Mouse (Mus musculus): ENCODE data around the gene Smim10l2a. TPM values are rescaled to one million over a fixed set of nuclear protein-coding genes. Genes with fewer than 3 reads are reported as not detected.
A peak's percentile ranks its signal among the peaks of the same experiment; 100 is the strongest.

The Smim10l2a gene
- total and polyA plus RNA-seq, 2 experiments, result 0.09 to 0.12 TPM

DNA sequence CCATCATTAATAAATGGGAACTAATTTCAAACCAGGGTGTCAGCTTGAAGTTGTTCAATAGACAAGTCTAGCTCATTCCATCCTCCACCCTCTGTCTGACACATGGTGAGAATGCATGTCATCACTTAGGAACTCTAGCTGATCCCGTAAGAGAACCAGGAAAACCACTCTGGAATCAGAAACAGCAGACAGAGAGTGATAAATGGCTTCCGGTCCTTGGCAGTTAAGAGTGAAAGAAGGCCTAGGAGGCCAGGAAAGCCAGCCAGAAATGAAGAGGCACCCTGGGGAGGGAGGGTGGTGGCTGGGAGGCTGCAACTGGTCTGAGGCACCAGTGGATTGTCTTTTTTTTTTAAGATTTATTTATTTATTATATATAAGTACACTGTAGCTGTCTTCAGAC, 6.5 kb downstream of the Smim10l2a start:
- no peak for DNase-seq (ENCODE audit: extremely low read depth, low read depth, low spot score)
- no peaks in the 10 kb centered on the region for H3K27me3 ChIP-seq (ENCODE audit: control insufficient read depth, insufficient read depth, low read length)
- no peaks in the 10 kb centered on the region for H3K79me2 ChIP-seq (ENCODE audit: control insufficient read depth, insufficient read depth, low read length)
- H3K27ac ChIP-seq (replicated peaks; ENCODE audit: insufficient read depth, low read depth, low read length), result no peak overlapping the region
- H3K9ac ChIP-seq (ENCODE audit: low read depth, low read length), result no peak overlapping the region
- TF ChIP-seq POLR2A (IDR thresholded peaks at IDR 0.05; ENCODE audit: extremely low read depth, insufficient read depth, low read length), result no peak
- no peak for TF ChIP-seq CTCF (IDR thresholded peaks at IDR 0.05; ENCODE audit: low read depth, low read length)
- H3K4me1 ChIP-seq (ENCODE audit: control insufficient read depth, insufficient read depth, low read length), result no peaks in the 10 kb centered on the region
- no peaks in the 10 kb centered on the region for H3K36me3 ChIP-seq (ENCODE audit: control insufficient read depth, insufficient read depth, low read length)
- 66% methylated on average over 2 of the region's 2 CpGs for WGBS
- H3K4me3 ChIP-seq (ENCODE audit: insufficient read depth, low read depth, low read length), result no peak overlapping the region

DNA sequence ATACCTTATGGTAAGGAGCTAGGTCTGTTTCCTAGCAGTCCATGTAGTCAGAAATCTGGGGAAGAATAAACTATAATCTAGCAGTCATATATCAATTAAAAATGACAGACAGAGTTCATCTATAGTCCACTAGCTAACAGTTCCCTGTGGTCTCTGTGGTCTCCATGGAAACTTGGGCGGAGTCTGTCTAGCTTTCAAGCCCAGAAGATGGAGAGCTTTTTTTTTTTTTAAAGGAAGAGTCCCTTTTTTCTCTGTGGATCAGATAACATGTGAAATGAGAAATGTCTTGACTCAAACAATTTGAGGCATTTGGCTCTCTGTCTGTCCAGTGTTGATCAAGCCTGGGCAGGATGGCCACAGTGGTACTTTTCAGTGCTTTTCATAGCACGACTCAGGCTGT, 9.8 kb downstream of the Smim10l2a start:
- Histone ChIP-seq H3K4me3 (ENCODE audit: insufficient read depth, low read depth, low read length) (no peak overlapping the region), H3K9ac (ENCODE audit: low read depth, low read length) (no peak overlapping the region)

DNA sequence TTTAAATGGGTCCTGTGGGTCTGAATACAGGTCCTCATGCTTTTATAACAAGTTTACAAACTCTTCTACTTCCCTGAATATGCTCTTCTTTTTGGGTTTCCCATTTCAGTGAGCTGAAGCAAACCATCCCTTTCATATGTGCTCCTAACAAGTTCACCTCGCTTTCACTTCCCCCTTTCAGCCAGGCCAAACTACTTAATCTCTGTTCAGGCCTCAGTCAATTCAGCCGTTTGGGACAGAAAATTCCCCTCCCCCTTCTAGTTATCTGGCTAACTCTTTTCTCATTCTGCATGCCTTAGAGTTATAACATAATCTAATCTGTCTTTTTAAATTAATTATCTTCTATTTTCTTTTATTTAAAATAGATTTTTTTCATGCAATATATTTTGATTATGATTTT, 30.3 kb downstream of the Smim10l2a start:
- Histone ChIP-seq H3K27ac (replicated peaks; ENCODE audit: insufficient read depth, low read depth, low read length) (no peak overlapping the region), H3K79me2 (ENCODE audit: control insufficient read depth, insufficient read depth, low read length) (no peaks in the 10 kb centered on the region), H3K27me3 (ENCODE audit: control insufficient read depth, insufficient read depth, low read length) (no peaks in the 10 kb centered on the region), H3K4me3 (ENCODE audit: insufficient read depth, low read depth, low read length) (no peak overlapping the region), H3K36me3 (ENCODE audit: control insufficient read depth, insufficient read depth, low read length) (no peaks in the 10 kb centered on the region), H3K4me1 (ENCODE audit: control insufficient read depth, insufficient read depth, low read length) (no peaks in the 10 kb centered on the region), H3K9ac (ENCODE audit: low read depth, low read length) (no peak overlapping the region)
- WGBS, result 31% methylated on average over 2 of the region's 2 CpGs
- no peak for DNase-seq (ENCODE audit: extremely low read depth, low read depth, low spot score)
- no peak for TF ChIP-seq CTCF (IDR thresholded peaks at IDR 0.05; ENCODE audit: low read depth, low read length)
- TF ChIP-seq POLR2A (IDR thresholded peaks at IDR 0.05; ENCODE audit: extremely low read depth, insufficient read depth, low read length), result no peak

More for the DNA sequence above, 9.8 kb downstream of the Smim10l2a start:
- no peaks in the 10 kb centered on the region for H3K36me3 ChIP-seq (ENCODE audit: control insufficient read depth, insufficient read depth, low read length)
- H3K4me1 ChIP-seq (ENCODE audit: control insufficient read depth, insufficient read depth, low read length), result no peaks in the 10 kb centered on the region
- no peak overlapping the region for H3K27ac ChIP-seq (replicated peaks; ENCODE audit: insufficient read depth, low read depth, low read length)
- H3K27me3 ChIP-seq (ENCODE audit: control insufficient read depth, insufficient read depth, low read length), result no peaks in the 10 kb centered on the region
- 91% methylated on average over 2 of the region's 2 CpGs for WGBS
- no peaks in the 10 kb centered on the region for H3K79me2 ChIP-seq (ENCODE audit: control insufficient read depth, insufficient read depth, low read length)
- TF ChIP-seq POLR2A (IDR thresholded peaks at IDR 0.05; ENCODE audit: extremely low read depth, insufficient read depth, low read length) (no peak), CTCF (IDR thresholded peaks at IDR 0.05; ENCODE audit: low read depth, low read length) (no peak)
- DNase-seq (ENCODE audit: extremely low read depth, low read depth, low spot score), result no peak

DNA sequence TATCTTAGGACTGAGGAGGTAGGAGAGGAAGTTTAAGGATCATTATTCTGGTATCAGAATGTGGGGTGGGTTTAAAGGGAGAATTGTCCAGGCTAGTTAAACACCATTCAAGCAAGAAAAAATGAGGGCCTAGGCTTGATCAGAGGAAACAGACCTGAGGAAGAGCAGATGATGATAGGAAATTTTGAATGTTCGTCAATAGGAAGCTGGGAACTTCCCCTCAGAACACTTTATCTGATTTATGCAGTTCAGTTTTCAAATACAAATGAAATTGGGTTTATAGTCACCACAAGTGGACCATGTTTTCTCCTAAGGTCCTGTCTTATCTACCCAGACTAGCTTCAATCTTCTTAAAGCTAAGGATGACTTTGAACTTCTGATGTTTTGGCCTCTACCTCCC, 31.1 kb downstream of the Smim10l2a start:
- H3K79me2 ChIP-seq (ENCODE audit: control insufficient read depth, insufficient read depth, low read length), result no peaks in the 10 kb centered on the region
- WGBS, result 50% methylated on average over 1 of the region's 1 CpGs
- TF ChIP-seq POLR2A (IDR thresholded peaks at IDR 0.05; ENCODE audit: extremely low read depth, insufficient read depth, low read length), result no peak
- TF ChIP-seq CTCF (IDR thresholded peaks at IDR 0.05; ENCODE audit: low read depth, low read length), result no peak

DNA sequence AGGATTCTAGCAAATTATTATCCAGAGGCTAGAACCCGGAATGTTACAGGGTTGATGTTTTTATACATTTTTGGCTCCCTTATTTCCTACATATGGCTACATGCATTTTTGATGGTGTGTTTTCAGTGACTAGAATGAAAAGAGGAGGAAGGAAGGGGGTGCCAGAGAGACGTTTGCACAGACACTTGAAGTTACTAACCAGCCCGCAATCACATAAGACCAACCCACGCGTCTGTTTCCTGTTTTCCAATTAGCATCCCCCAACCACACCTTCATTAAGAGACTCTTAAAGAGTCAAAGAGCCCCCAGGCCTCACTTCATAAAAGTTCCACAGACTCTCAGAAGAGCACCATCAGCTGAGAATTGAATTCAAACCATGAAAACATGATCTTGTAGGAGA, 31.7 kb downstream of the Smim10l2a start:
- Histone ChIP-seq H3K9ac (ENCODE audit: low read depth, low read length) (no peak overlapping the region), H3K27ac (replicated peaks; ENCODE audit: insufficient read depth, low read depth, low read length) (no peak overlapping the region), H3K4me1 (ENCODE audit: control insufficient read depth, insufficient read depth, low read length) (no peaks in the 10 kb centered on the region), H3K36me3 (ENCODE audit: control insufficient read depth, insufficient read depth, low read length) (no peaks in the 10 kb centered on the region), H3K79me2 (ENCODE audit: control insufficient read depth, insufficient read depth, low read length) (no peaks in the 10 kb centered on the region), H3K4me3 (ENCODE audit: insufficient read depth, low read depth, low read length) (no peak overlapping the region), H3K27me3 (ENCODE audit: control insufficient read depth, insufficient read depth, low read length) (no peaks in the 10 kb centered on the region)
- DNase-seq (ENCODE audit: extremely low read depth, low read depth, low spot score), result no peak
- TF ChIP-seq CTCF (IDR thresholded peaks at IDR 0.05; ENCODE audit: low read depth, low read length) (no peak), POLR2A (IDR thresholded peaks at IDR 0.05; ENCODE audit: extremely low read depth, insufficient read depth, low read length) (no peak)
- WGBS, result 68% methylated on average over 5 of the region's 5 CpGs

More for the DNA sequence above, 31.1 kb downstream of the Smim10l2a start:
- Histone ChIP-seq H3K27me3 (ENCODE audit: control insufficient read depth, insufficient read depth, low read length) (no peaks in the 10 kb centered on the region), H3K27ac (replicated peaks; ENCODE audit: insufficient read depth, low read depth, low read length) (no peak overlapping the region), H3K36me3 (ENCODE audit: control insufficient read depth, insufficient read depth, low read length) (no peaks in the 10 kb centered on the region), H3K4me3 (ENCODE audit: insufficient read depth, low read depth, low read length) (no peak overlapping the region), H3K4me1 (ENCODE audit: control insufficient read depth, insufficient read depth, low read length) (no peaks in the 10 kb centered on the region), H3K9ac (ENCODE audit: low read depth, low read length) (no peak overlapping the region)
- no peak for DNase-seq (ENCODE audit: extremely low read depth, low read depth, low spot score)

DNA sequence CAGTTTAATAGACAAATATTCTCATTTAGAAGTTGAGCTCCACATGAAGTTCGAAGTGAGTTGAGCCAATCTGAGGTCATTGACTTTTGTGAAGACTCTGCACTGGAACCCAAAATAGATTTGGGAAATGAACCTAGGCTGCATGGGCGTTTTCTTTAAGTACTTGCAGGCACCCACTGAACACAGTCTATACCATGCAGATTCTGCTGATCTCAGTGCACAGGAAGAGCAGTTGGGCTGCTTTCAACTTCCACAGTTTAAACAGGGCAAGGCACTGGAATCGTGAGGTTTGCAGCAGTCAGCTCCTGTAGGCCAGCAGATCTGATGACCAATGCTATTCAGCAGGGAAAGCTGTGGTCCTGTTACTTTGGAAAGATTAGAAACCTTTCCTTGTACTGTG, 41.9 kb downstream of the Smim10l2a start:
- H3K27ac ChIP-seq (replicated peaks; ENCODE audit: insufficient read depth, low read depth, low read length), result no peak overlapping the region
- TF ChIP-seq CTCF (IDR thresholded peaks at IDR 0.05; ENCODE audit: low read depth, low read length), result no peak
- no peak for TF ChIP-seq POLR2A (IDR thresholded peaks at IDR 0.05; ENCODE audit: extremely low read depth, insufficient read depth, low read length)
- no peak overlapping the region for H3K9ac ChIP-seq (ENCODE audit: low read depth, low read length)
- no peaks in the 10 kb centered on the region for H3K4me1 ChIP-seq (ENCODE audit: control insufficient read depth, insufficient read depth, low read length)
- 51% methylated on average over 3 of the region's 3 CpGs for WGBS
- H3K36me3 ChIP-seq (ENCODE audit: control insufficient read depth, insufficient read depth, low read length), result no peaks in the 10 kb centered on the region
- no peaks in the 10 kb centered on the region for H3K79me2 ChIP-seq (ENCODE audit: control insufficient read depth, insufficient read depth, low read length)
- peak; percentile 12 for DNase-seq (ENCODE audit: extremely low read depth, low read depth, low spot score)
- H3K4me3 ChIP-seq (ENCODE audit: insufficient read depth, low read depth, low read length), result no peak overlapping the region
- no peaks in the 10 kb centered on the region for H3K27me3 ChIP-seq (ENCODE audit: control insufficient read depth, insufficient read depth, low read length)
